8 mouse cellular contexts compared by ENCODE assay signal in the genomic region with DNA sequence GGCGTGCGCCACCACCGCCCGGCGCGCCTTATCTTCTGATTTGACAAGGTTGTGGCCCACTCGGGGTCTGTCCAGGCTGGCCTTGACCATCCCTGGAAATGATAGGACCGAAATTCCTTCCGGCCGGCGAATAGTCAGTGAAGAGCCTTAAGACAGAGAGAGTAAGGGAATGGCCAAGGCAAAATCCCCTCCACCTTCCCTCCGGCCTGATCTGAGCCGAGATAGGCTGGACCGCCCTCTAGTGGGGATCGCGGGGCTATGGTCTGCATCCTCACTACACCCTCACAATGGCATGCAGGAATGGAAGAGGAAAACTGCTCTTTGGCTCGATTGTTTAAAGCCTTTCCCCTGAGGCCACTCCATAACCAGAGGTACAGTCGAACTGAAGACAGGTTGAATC. TPM values are rescaled to one million over a fixed set of nuclear protein-coding genes. Genes with fewer than 3 reads are reported as not detected.
DNase-seq lines count a peak whose midpoint lies in the region; ATAC-seq and TF ChIP-seq lines count a peak whose summit lies in the region.

No protein-coding gene starts in this region.

- peak overlapping the region; percentile 91 for H3K4me2 ChIP-seq in forebrain, postnatal 0 days (ENCODE audit: low read depth)

- in situ Hi-C loops in ES-E14 (cut with MboI; ENCODE audit: low sequenced_read_pairs in 2 of 2, unreplicated experiment in 2 of 2), result no loop called here

- H3K9ac ChIP-seq in ES-E14 (ENCODE audit: insufficient read depth, low read depth, low read length, poor library complexity, severe bottlenecking), result peak overlapping the region; percentile 29; the same call in 1 of the 2 replicates
- no peak overlapping the region for H3K9ac ChIP-seq in forebrain, postnatal 0 days

- H3K36me3 ChIP-seq in ES-E14 (ENCODE audit: control insufficient read depth, insufficient read depth, low read length, poor library complexity, severe bottlenecking), result no peaks in the 10 kb centered on the region
- H3K36me3 ChIP-seq in forebrain, postnatal 0 days (ENCODE audit: insufficient read depth), result no peaks in the 10 kb centered on the region

- peaks cover 2 to 15% of the 10 kb centered on the region in 2 experiments; a peak in 2 of 4 replicates for H3K4me1 ChIP-seq in ES-E14 (ENCODE audit: control insufficient read depth in 2 of 2, insufficient read depth in 2 of 2, low read length in 2 of 2, poor library complexity in 1 of 2)
- H3K4me1 ChIP-seq in forebrain, postnatal 0 days (ENCODE audit: insufficient read depth), result peaks cover 5% of the 10 kb centered on the region; the same call in 1 of the 2 replicates

- WGBS in forebrain, postnatal 0 days, result 5% methylated on average over 18 of the region's 18 CpGs

- peak; percentile 82 for DNase-seq in ES-E14 (ENCODE audit: low read depth, low spot score)
- DNase-seq in cerebellum, adult 18-20 months, result peak; percentile 84 to 85
- peak; percentile 80 for DNase-seq in forebrain, postnatal 0 days
- peak; percentile 78 to 86 for DNase-seq in layer of hippocampus, postnatal 10 days (ENCODE audit: low spot score in 2 of 2)
- DNase-seq in lung, postnatal 10 days, result peak; percentile 93
- DNase-seq in ovary, postnatal 14 days (ENCODE audit: low spot score), result peak; percentile 72
- peak; percentile 85 for DNase-seq in thymus, postnatal 25 days

- no peaks in the 10 kb centered on the region for H3K9me3 ChIP-seq in ES-E14 (ENCODE audit: control insufficient read depth, insufficient read depth, low read depth, low read length)
- no peaks in the 10 kb centered on the region for H3K9me3 ChIP-seq in forebrain, postnatal 0 days (ENCODE audit: low read length)

- peak overlapping the region; percentile 72 to 98 for H3K4me3 ChIP-seq in ES-E14 (ENCODE audit: insufficient read depth in 1 of 2, low read depth in 1 of 2, low read length in 2 of 2, poor library complexity in 1 of 2, severe bottlenecking in 1 of 2)
- no peak overlapping the region for H3K4me3 ChIP-seq in forebrain, postnatal 0 days (ENCODE audit: low read depth, low read length)

- ATAC-seq in forebrain, postnatal 0 days, result peak; percentile 79
- 0 out of 4 replicates have a peak, but pooled peaks have one; percentile 18 to 33 for ATAC-seq in hematopoietic stem cell, adult 5-6 weeks (replicated peaks in 1 of 2; ENCODE audit: insufficient read depth in 1 of 2, low FRiP score in 2 of 2, low TSS enrichment in 1 of 2, low read depth in 1 of 2, poor library complexity in 2 of 2, severe bottlenecking in 2 of 2)

- peak; percentile 91 for TF ChIP-seq CTCF in forebrain, postnatal 0 days (IDR thresholded peaks at IDR 0.05; ENCODE audit: low read depth)

- no peaks in the 10 kb centered on the region for H3K27me3 ChIP-seq in forebrain, postnatal 0 days (ENCODE audit: insufficient read depth, low read length)

- H3K27ac ChIP-seq in ES-E14 (ENCODE audit: insufficient read depth, low read depth, low read length, poor library complexity, severe bottlenecking), result no peak overlapping the region
- H3K27ac ChIP-seq in forebrain, postnatal 0 days (ENCODE audit: low read depth, low read length), result no peak overlapping the region

TF ChIP-seq in ES-E14, 5 proteins besides CTCF, POLR2A, EP300 and RAD21:
- TF ChIP-seq ZNF384 (IDR thresholded peaks at IDR 0.05; ENCODE audit: low read depth, low read length), result no peak
- TF ChIP-seq HCFC1 (IDR thresholded peaks at IDR 0.05; ENCODE audit: borderline replicate concordance, insufficient read depth, low read length), result no peak
- no peak for TF ChIP-seq ZC3H11A (IDR thresholded peaks at IDR 0.05; ENCODE audit: borderline replicate concordance, low read depth, low read length)
- TF ChIP-seq CHD2 (IDR thresholded peaks at IDR 0.05; ENCODE audit: low read depth, low read length), result no peak
- no peak for TF ChIP-seq MAFK (IDR thresholded peaks at IDR 0.05; ENCODE audit: insufficient read depth, low read depth, low read length)

RNA-seq across cellular contexts. Expression of a gene that starts 0.7 kb away (rescaled TPM):
- total RNA-seq in ES-E14 (2012; rRNA removed), result 3.0 and 6.1 TPM in 2 replicates
- total RNA-seq in forebrain, postnatal 0 days (2014; rRNA removed), result 6.3 and 7.8 TPM in 2 replicates
- polyA plus RNA-seq in forebrain, postnatal 0 days (2015; fragmentation: Nextera tagmentation; extraction: Ambion mirVana), result 20.3 and 23.0 TPM in 2 replicates
- total RNA-seq in hematopoietic stem cell, adult 5-6 weeks (2017), result 49.9 and 50.4 TPM in 2 replicates
- 10 to 100 TPM in 1 of 2 experiments, 1 to 10 TPM in 1; 10.0 to 10.3 TPM for total RNA-seq in layer of hippocampus, postnatal 10 days (2021)

RNA-seq across cellular contexts. Expression of a gene that starts 3.5 kb away (rescaled TPM):
- total RNA-seq in ES-E14 (2012; rRNA removed), result 0.18 and 0.53 TPM in 2 replicates
- total RNA-seq in forebrain, postnatal 0 days (2014; rRNA removed), result 0.46 TPM in 1 of 2 replicates, not detected in the other
- 0.12 and 0.20 TPM in 2 replicates for polyA plus RNA-seq in forebrain, postnatal 0 days (2015; fragmentation: Nextera tagmentation; extraction: Ambion mirVana)
- 2.2 and 2.3 TPM in 2 replicates for total RNA-seq in hematopoietic stem cell, adult 5-6 weeks (2017)
- 1 to 10 TPM; 1.4 TPM for total RNA-seq in layer of hippocampus, postnatal 10 days (2021)

RNA-seq across cellular contexts. Expression of a gene that starts 5.9 kb away (rescaled TPM):
- total RNA-seq in ES-E14 (2012; rRNA removed), result 1.2 and 2.4 TPM in 2 replicates
- 3.1 and 4.4 TPM in 2 replicates for total RNA-seq in forebrain, postnatal 0 days (2014; rRNA removed)
- 0.38 and 0.69 TPM in 2 replicates for polyA plus RNA-seq in forebrain, postnatal 0 days (2015; fragmentation: Nextera tagmentation; extraction: Ambion mirVana)
- 3.3 and 3.9 TPM in 2 replicates for total RNA-seq in hematopoietic stem cell, adult 5-6 weeks (2017)
- 1 to 10 TPM; 4.1 to 4.9 TPM for total RNA-seq in layer of hippocampus, postnatal 10 days (2021)

RNA-seq across cellular contexts. Expression of a gene that starts 9.8 kb away (rescaled TPM):
- total RNA-seq in ES-E14 (2012; rRNA removed), result 0.45 and 0.63 TPM in 2 replicates
- total RNA-seq in forebrain, postnatal 0 days (2014; rRNA removed), result 4.2 and 7.9 TPM in 2 replicates
- not detected in 2 replicates for polyA plus RNA-seq in forebrain, postnatal 0 days (2015; fragmentation: Nextera tagmentation; extraction: Ambion mirVana)
- total RNA-seq in hematopoietic stem cell, adult 5-6 weeks (2017), result 1.6 TPM in 1 of 2 replicates, not detected in the other
- total RNA-seq in layer of hippocampus, postnatal 10 days (2021), result 1 to 10 TPM in 1 of 2 experiments, not detected in 1; 1.1 TPM

RNA-seq across cellular contexts. Expression of a gene that starts 11.1 kb away (rescaled TPM):
- 0.79 and 1.0 TPM in 2 replicates for total RNA-seq in ES-E14 (2012; rRNA removed)
- total RNA-seq in forebrain, postnatal 0 days (2014; rRNA removed), result 3.5 and 4.0 TPM in 2 replicates
- 4.5 and 4.8 TPM in 2 replicates for polyA plus RNA-seq in forebrain, postnatal 0 days (2015; fragmentation: Nextera tagmentation; extraction: Ambion mirVana)
- 103 and 121 TPM in 2 replicates for total RNA-seq in hematopoietic stem cell, adult 5-6 weeks (2017)
- 1 to 10 TPM; 3.7 to 4.1 TPM for total RNA-seq in layer of hippocampus, postnatal 10 days (2021)
